Mouse (Mus musculus) embryo, embryonic 11.5 days (tissue): ENCODE data around the gene Myh11.

ENCODE experiments used
- DNase-seq: peaks from one replicate; pipeline ENCODE4 v3.0.0-alpha.2; 2012; ENCODE audit warnings: low read depth, low spot score

Myh11 gene

GRCm38 (mm10) chr16:14291223-14291622, at the start of gene Myh11:
Myh11 (minus strand) TSS chr16:14291372.
- DNase-seq: peak; percentile 32

- DNase-seq: no peak
These were observed 37.0 kb upstream of the Myh11 start for GRCm38 (mm10) chr16:14328156-14328555.

- DNase-seq: no peak
These were observed 29.3 kb upstream of the Myh11 start for GRCm38 (mm10) chr16:14320494-14320893.

GRCm38 (mm10) chr16:14319681-14320080, 28.5 kb upstream of the Myh11 start:
- no peak for DNase-seq

GRCm38 (mm10) chr16:14316884-14317876, 26.0 kb upstream of the Myh11 start, which contains the start of gene Fopnl:
Fopnl (minus strand) TSS chr16:14317405.
- peak; percentile 92 for DNase-seq

- no peak for DNase-seq
These were observed 21.7 kb upstream of the Myh11 start for GRCm38 (mm10) chr16:14312914-14313313.

- DNase-seq: peak; percentile 37
These were observed 20.2 kb upstream of the Myh11 start for GRCm38 (mm10) chr16:14311371-14311770.

GRCm38 (mm10) chr16:14309833-14310232, 18.7 kb upstream of the Myh11 start:
- DNase-seq: no peak

GRCm38 (mm10) chr16:14308245-14309073, 17.3 kb upstream of the Myh11 start:
- DNase-seq: no peak

- no peak for DNase-seq
These were observed 16.2 kb upstream of the Myh11 start for GRCm38 (mm10) chr16:14307373-14307772.

- no peak for DNase-seq
These were observed 15.3 kb upstream of the Myh11 start for GRCm38 (mm10) chr16:14306451-14306850.

GRCm38 (mm10) chr16:14304791-14305190, 13.6 kb upstream of the Myh11 start:
- no peak for DNase-seq

GRCm38 (mm10) chr16:14303676-14304075, 12.5 kb upstream of the Myh11 start:
- DNase-seq: no peak

GRCm38 (mm10) chr16:14303148-14303547, 12.0 kb upstream of the Myh11 start:
- no peak for DNase-seq

GRCm38 (mm10) chr16:14298461-14298860, 7.3 kb upstream of the Myh11 start:
- DNase-seq: no peak

GRCm38 (mm10) chr16:14297746-14298145, 6.6 kb upstream of the Myh11 start:
- DNase-seq: no peak

- no peak for DNase-seq
These were observed 6.0 kb upstream of the Myh11 start for GRCm38 (mm10) chr16:14297137-14297536.

- DNase-seq: no peak
These were observed 5.5 kb upstream of the Myh11 start for GRCm38 (mm10) chr16:14296544-14297124.

- no peak for DNase-seq
These were observed 4.1 kb upstream of the Myh11 start for GRCm38 (mm10) chr16:14295291-14295690.

GRCm38 (mm10) chr16:14292205-14293199, 1.3 kb upstream of the Myh11 start:
- no peak for DNase-seq
